Comparison of ENCODE assay signal across 23 mouse cellular contexts in genomic region chr3:150695751-150696150, GRCm38 (mm10).
DNase-seq lines count a peak whose midpoint lies in the region; ATAC-seq and TF ChIP-seq lines count a peak whose summit lies in the region.
"Had no signal": no experiment of that assay in that cellular context is flagged by ENCODE, and none has a peak within 500 bp of the region (broad histone marks: within the 10 kb centered on the region; RNA-seq: fewer than 3 reads in every experiment).

No protein-coding gene starts in this region.

- no peak overlapping the region for H3K4me3 ChIP-seq in lung, embryonic 14.5 days (ENCODE audit: low read depth, low read length)

- H3K4me1 ChIP-seq in lung, embryonic 14.5 days (ENCODE audit: insufficient read depth), result no peaks in the 10 kb centered on the region

- no peaks in the 10 kb centered on the region for H3K27me3 ChIP-seq in lung, embryonic 14.5 days (ENCODE audit: insufficient read depth, low read length)
- H3K27me3 ChIP-seq: CH12.LX, Patski had no signal

- H3K9me3 ChIP-seq in lung, embryonic 14.5 days (ENCODE audit: low read depth, low read length), result no peaks in the 10 kb centered on the region

- no peak for ATAC-seq in lung, embryonic 14.5 days (ENCODE audit: insufficient read depth)
- ATAC-seq: activated CD4-positive, CD25-positive, alpha-beta regulatory T cell, adult 4 months; CD4-positive, CD25-positive, alpha-beta regulatory T cell, adult 4 months; Patski had no signal

- H3K9ac ChIP-seq in lung, embryonic 14.5 days, result no peak overlapping the region

- no peaks in the 10 kb centered on the region for H3K36me3 ChIP-seq in lung, embryonic 14.5 days (ENCODE audit: insufficient read depth)
- H3K36me3 ChIP-seq: G1E had no signal

- TF ChIP-seq CTCF in lung, embryonic 14.5 days (IDR thresholded peaks at IDR 0.05; ENCODE audit: low read depth), result no peak

- H3K27ac ChIP-seq in lung, embryonic 14.5 days (ENCODE audit: low read depth), result no peak overlapping the region

- H3K4me2 ChIP-seq in lung, embryonic 14.5 days, result no peak overlapping the region

- WGBS in lung, embryonic 14.5 days, result 79% methylated on average over 5 of the region's 5 CpGs

- DNase-seq in lung, embryonic 14.5 days, result peak; percentile 2
- no peak for DNase-seq in lung, postnatal 4 days
- peak; percentile 75 for DNase-seq in Muller cell, postnatal 12 days (ENCODE audit: inconsistent ontology term)
- peak; percentile 2 for DNase-seq in retina, embryonic 14.5 days (ENCODE audit: low spot score)
- peak; percentile 74 for DNase-seq in retina, postnatal 1 day
- DNase-seq in ovary, postnatal 36 days (ENCODE audit: low spot score), result no peak
- DNase-seq in gastrocnemius, postnatal 25 days, result no peak
- DNase-seq in B cell, adult 2 months, result no peak
- DNase-seq: adrenal gland, adult 2 months; adrenal gland, adult 8-10 months; adrenal gland, postnatal 10 days; adrenal gland, postnatal 14 days; adrenal gland, postnatal 25 days; adrenal gland, postnatal 36 days; cerebellum, adult 11 months; cerebellum, adult 11-12 months; cerebellum, adult 18-20 months; cerebellum, adult 2 months had no signal

Comparison
In these comparisons a context has a peak if more than half of its experiments do, and no peak if none do; other contexts are left out.
1. DNase-seq: peak in lung, embryonic 14.5 days (single experiment), Muller cell, postnatal 12 days (single experiment), retina, embryonic 14.5 days (single experiment) and retina, postnatal 1 day (single experiment); none in lung, postnatal 4 days (0 of 2), ovary, postnatal 36 days (single experiment), gastrocnemius, postnatal 25 days (single experiment) and B cell, adult 2 months (0 of 2).